Mouse (Mus musculus) heart, embryonic 13.5 days (tissue): ENCODE measurements around the gene Gm10337. TPM values are rescaled to one million over a fixed set of nuclear protein-coding genes. Genes with fewer than 3 reads are reported as not detected.

Experiments used
- ATAC-seq: fragments of 200-750 bp; cut with Nextera tagmentation; 2 replicates; pipeline ENCODE4 v1.8.0; 2017; ENCODE audit warnings: moderate TSS enrichment; ENCODE audit not compliant: insufficient number of reproducible peaks, low FRiP score, low TSS enrichment; ENCODE audit errors: extremely low read depth
- H3K27ac ChIP-seq: fragments of 300-500 bp; sonication (generic); replicated peaks from 2 replicates; pipeline ENCODE4 v1.5.1; 2015; ENCODE audit warnings: moderate library complexity, mild to moderate bottlenecking, inconsistent platforms
- H3K27me3 ChIP-seq: fragments of 300-500 bp; sonication (generic); replicated peaks from 2 replicates; pipeline ENCODE4 v1.6.1; 2015; ENCODE audit warnings: mild to moderate bottlenecking, inconsistent platforms
- H3K36me3 ChIP-seq: fragments of 300-500 bp; sonication (generic); 2 replicates; pipeline ENCODE4 v1.6.1; 2015; ENCODE audit warnings: mild to moderate bottlenecking, inconsistent platforms
- H3K4me1 ChIP-seq: fragments of 300-500 bp; sonication (generic); 2 replicates; pipeline ENCODE4 v1.6.1; 2015; ENCODE audit warnings: inconsistent platforms
- H3K4me2 ChIP-seq: fragments of 300-500 bp; sonication (generic); 2 replicates; pipeline ENCODE4 v1.6.1; 2015; ENCODE audit warnings: inconsistent platforms, mild to moderate bottlenecking, moderate library complexity
- H3K4me3 ChIP-seq: fragments of 300-500 bp; sonication (generic); 2 replicates; pipeline ENCODE4 v1.5.1; 2015; ENCODE audit warnings: moderate library complexity, mild to moderate bottlenecking, inconsistent platforms
- H3K9ac ChIP-seq: fragments of 300-500 bp; sonication (generic); 2 replicates; pipeline ENCODE4 v1.6.1; 2015; ENCODE audit warnings: inconsistent platforms, mild to moderate bottlenecking, moderate library complexity
- H3K9me3 ChIP-seq: fragments of 300-500 bp; sonication (generic); 2 replicates; pipeline ENCODE4 v1.6.1; 2016; ENCODE audit warnings: inconsistent platforms
- WGBS: fragments of 180-500 bp; shearing (Covaris S2); methylation state at CpG from one replicate; pipeline ENCODE4 v1.1.7; 2015; ENCODE audit warnings: mixed read lengths; 5-methylcytosine and 5-hydroxymethylcytosine counted together
- polyA plus RNA-seq: library from polyadenylated mRNA; unstranded; fragments of >200 nt; fragmentation: Nextera tagmentation; extraction: Ambion mirVana; gene quantifications from 2 replicates; pipeline ENCODE4 v1.2.1, GENCODE M21; 2015

Gene Gm10337
- polyA plus RNA-seq, 1 experiment from 2014 or later = 4.2 TPM

GRCm38 (mm10) chr15:102470183-102470604, 33.3 kb upstream of the Gm10337 start, which contains the start of gene Pcbp2:
Gene Pcbp2 (plus strand): TSS chr15:102470539.
- ATAC-seq = peak; percentile 97
- Histone ChIP-seq H3K27ac (peak within 1 kb of the TSS; percentile 99), H3K9ac (peak within 1 kb of the TSS; percentile 98), H3K4me2 (peak within 1 kb of the TSS; percentile 79), H3K4me1 (peaks cover 19% of the 10 kb centered on the region), H3K4me3 (peak within 1 kb of the TSS; percentile 93), H3K36me3 (peaks cover 32% of the 10 kb centered on the region), H3K9me3 (no peaks in the 10 kb centered on the region), H3K27me3 (no peaks in the 10 kb centered on the region)
- WGBS = under 1% methylated on average over 36 of the region's 40 CpGs

GRCm38 (mm10) chr15:102470605-102471294, 32.8 kb upstream of the Gm10337 start:
- H3K27me3 ChIP-seq = no peaks in the 10 kb centered on the region
- peaks cover 38% of the 10 kb centered on the region for H3K36me3 ChIP-seq
- H3K4me3 ChIP-seq = peak overlapping the region; percentile 93
- H3K9ac ChIP-seq = peak overlapping the region; percentile 98
- WGBS = under 1% methylated on average over 32 of the region's 67 CpGs
- peak; percentile 58 for ATAC-seq
- peak overlapping the region; percentile 99 for H3K27ac ChIP-seq
- H3K9me3 ChIP-seq = no peaks in the 10 kb centered on the region
- peak overlapping the region; percentile 79 for H3K4me2 ChIP-seq
- peaks cover 19% of the 10 kb centered on the region for H3K4me1 ChIP-seq

- Histone ChIP-seq H3K9ac (peak overlapping the region; percentile 98), H3K4me2 (peak overlapping the region; percentile 79), H3K27ac (peak overlapping the region; percentile 99), H3K4me3 (peak overlapping the region; percentile 93), H3K4me1 (peaks cover 19% of the 10 kb centered on the region), H3K36me3 (peaks cover 43% of the 10 kb centered on the region), H3K9me3 (no peaks in the 10 kb centered on the region), H3K27me3 (no peaks in the 10 kb centered on the region)
- WGBS = 0% methylated on average over 10 of the region's 10 CpGs
- ATAC-seq = no peak
Observed at GRCm38 (mm10) chr15:102471295-102471645, 32.3 kb upstream of the Gm10337 start.

GRCm38 (mm10) chr15:102471727-102472126, 31.8 kb upstream of the Gm10337 start:
- Histone ChIP-seq H3K4me2 (peak overlapping the region; percentile 79), H3K4me1 (peaks cover 19% of the 10 kb centered on the region), H3K27ac (no peak overlapping the region), H3K4me3 (peak overlapping the region; percentile 93), H3K9ac (peak overlapping the region; percentile 98), H3K9me3 (no peaks in the 10 kb centered on the region), H3K27me3 (no peaks in the 10 kb centered on the region), H3K36me3 (peaks cover 47% of the 10 kb centered on the region)
- ATAC-seq = no peak

- Histone ChIP-seq H3K4me1 (peaks cover 19% of the 10 kb centered on the region), H3K36me3 (peaks cover 61% of the 10 kb centered on the region), H3K9me3 (no peaks in the 10 kb centered on the region), H3K27ac (no peak overlapping the region), H3K9ac (no peak overlapping the region; the same call in none of the 2 replicates), H3K4me3 (peak overlapping the region; percentile 93; the same call in 1 of the 2 replicates), H3K4me2 (peak overlapping the region; percentile 79), H3K27me3 (no peaks in the 10 kb centered on the region)
- 62% methylated on average over 2 of the region's 2 CpGs for whole genome bisulfite sequencing
- no peak for ATAC-seq
Observed at GRCm38 (mm10) chr15:102473246-102473645, 30.3 kb upstream of the Gm10337 start.

- Histone ChIP-seq H3K9ac (no peak overlapping the region), H3K4me3 (no peak overlapping the region), H3K27ac (no peak overlapping the region), H3K4me2 (no peak overlapping the region), H3K4me1 (peaks cover 19% of the 10 kb centered on the region), H3K27me3 (no peaks in the 10 kb centered on the region), H3K36me3 (peaks cover 64% of the 10 kb centered on the region), H3K9me3 (no peaks in the 10 kb centered on the region)
- WGBS = 81% methylated on average over 2 of the region's 2 CpGs
- ATAC-seq = no peak
Observed at GRCm38 (mm10) chr15:102474520-102474919, 29.0 kb upstream of the Gm10337 start.

GRCm38 (mm10) chr15:102483136-102483535, 20.4 kb upstream of the Gm10337 start:
- Histone ChIP-seq H3K36me3 (peaks cover 92% of the 10 kb centered on the region), H3K4me1 (peaks cover 33% of the 10 kb centered on the region), H3K9me3 (no peaks in the 10 kb centered on the region), H3K27ac (peak overlapping the region; percentile 65), H3K9ac (no peak overlapping the region), H3K27me3 (no peaks in the 10 kb centered on the region), H3K4me2 (peak overlapping the region; percentile 32), H3K4me3 (no peak overlapping the region)
- ATAC-seq = no peak
- 44% methylated on average over 3 of the region's 3 CpGs for WGBS

GRCm38 (mm10) chr15:102485853-102486252, 17.7 kb upstream of the Gm10337 start:
- Histone ChIP-seq H3K4me1 (peaks cover 33% of the 10 kb centered on the region), H3K9me3 (no peaks in the 10 kb centered on the region), H3K4me2 (no peak overlapping the region), H3K36me3 (peaks cover 94% of the 10 kb centered on the region), H3K27me3 (no peaks in the 10 kb centered on the region), H3K9ac (no peak overlapping the region), H3K27ac (no peak overlapping the region), H3K4me3 (no peak overlapping the region)
- no peak for ATAC-seq
- 85% methylated on average over 12 of the region's 12 CpGs for WGBS

- Histone ChIP-seq H3K9me3 (no peaks in the 10 kb centered on the region), H3K4me3 (no peak overlapping the region), H3K9ac (no peak overlapping the region), H3K36me3 (peaks cover 91% of the 10 kb centered on the region), H3K4me2 (no peak overlapping the region), H3K27me3 (no peaks in the 10 kb centered on the region), H3K4me1 (peaks cover 19% of the 10 kb centered on the region), H3K27ac (no peak overlapping the region)
- no peak for ATAC-seq
- 76% methylated on average over 1 of the region's 1 CpGs for WGBS
Observed at GRCm38 (mm10) chr15:102487664-102488063, 15.9 kb upstream of the Gm10337 start.

- Histone ChIP-seq H3K4me3 (no peak overlapping the region), H3K27ac (no peak overlapping the region), H3K4me1 (no peaks in the 10 kb centered on the region), H3K36me3 (peaks cover 99% of the 10 kb centered on the region), H3K9ac (no peak overlapping the region), H3K27me3 (no peaks in the 10 kb centered on the region), H3K9me3 (no peaks in the 10 kb centered on the region), H3K4me2 (no peak overlapping the region)
- no peak for ATAC-seq
- WGBS = 88% methylated on average over 3 of the region's 3 CpGs
Observed at GRCm38 (mm10) chr15:102498322-102498721, 5.2 kb upstream of the Gm10337 start.

GRCm38 (mm10) chr15:102499370-102499769, 4.2 kb upstream of the Gm10337 start:
- 67% methylated on average over 3 of the region's 3 CpGs for WGBS

GRCm38 (mm10) chr15:102499851-102500250, 3.7 kb upstream of the Gm10337 start:
- 91% methylated on average over 6 of the region's 6 CpGs for WGBS
- Histone ChIP-seq H3K9me3 (no peaks in the 10 kb centered on the region), H3K4me1 (peaks cover under 1% of the 10 kb centered on the region; the same call in 1 of the 2 replicates), H3K4me3 (no peak overlapping the region), H3K4me2 (no peak overlapping the region), H3K9ac (no peak overlapping the region), H3K27ac (no peak overlapping the region), H3K36me3 (peaks cover 99% of the 10 kb centered on the region), H3K27me3 (no peaks in the 10 kb centered on the region)
- no peak for ATAC-seq

More at GRCm38 (mm10) chr15:102499370-102499769, 4.2 kb upstream of the Gm10337 start:
- no peak for ATAC-seq
- Histone ChIP-seq H3K4me2 (no peak overlapping the region), H3K27ac (no peak overlapping the region), H3K9me3 (no peaks in the 10 kb centered on the region), H3K36me3 (peaks cover 99% of the 10 kb centered on the region), H3K27me3 (no peaks in the 10 kb centered on the region), H3K4me1 (no peaks in the 10 kb centered on the region), H3K4me3 (no peak overlapping the region), H3K9ac (no peak overlapping the region)
